Mouse (Mus musculus) CD4-positive naive resting alpha-beta T cell, adult 76 days (primary cell): ENCODE data around the gene Sult6b1. TPM values are rescaled to one million over a fixed set of nuclear protein-coding genes. Genes with fewer than 3 reads are reported as not detected.

Experiments
- total RNA-seq: library from RNA; stranded (reverse); gene quantifications from one replicate; pipeline ENCODE4 v1.2.4, GENCODE M21; 2023

Sult6b1 gene
- total RNA-seq, result not detected

DNA sequence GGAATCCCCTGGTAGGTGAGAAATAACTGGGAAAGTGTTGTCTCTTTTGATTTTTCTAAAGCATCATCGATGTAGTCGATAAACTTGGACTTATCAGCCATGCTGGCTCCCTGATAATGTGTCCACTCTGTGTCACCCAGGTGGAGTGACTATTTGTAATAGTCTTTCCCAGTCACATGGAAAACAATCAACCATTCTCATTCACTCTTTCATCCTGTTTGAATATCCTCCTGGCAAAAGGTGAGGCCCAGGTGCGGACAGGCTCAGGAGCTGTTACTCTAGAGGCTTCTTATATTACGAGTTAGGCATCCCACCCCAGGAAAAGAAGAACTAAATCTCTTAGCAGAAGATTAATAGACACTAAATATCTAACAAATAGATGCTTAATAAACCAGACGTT is at the start of gene Sult6b1:
Gene Sult6b1 (minus strand): TSS at position 101 of the 400 bp plus-strand sequence.

GRCm38 (mm10) chr17:78936466-78937228 is 29.9 kb upstream of the Sult6b1 start, which contains the start of the genes Cebpz and Ndufaf7:
Gene Cebpz (minus strand): TSS chr17:78937066.
Gene Ndufaf7 (plus strand): TSS chr17:78937136.

GRCm38 (mm10) chr17:78916369-78916813 is 9.6 kb upstream of the Sult6b1 start, which contains the start of gene Cebpzos:
Gene Cebpzos (plus strand): TSS chr17:78916500.

DNA sequence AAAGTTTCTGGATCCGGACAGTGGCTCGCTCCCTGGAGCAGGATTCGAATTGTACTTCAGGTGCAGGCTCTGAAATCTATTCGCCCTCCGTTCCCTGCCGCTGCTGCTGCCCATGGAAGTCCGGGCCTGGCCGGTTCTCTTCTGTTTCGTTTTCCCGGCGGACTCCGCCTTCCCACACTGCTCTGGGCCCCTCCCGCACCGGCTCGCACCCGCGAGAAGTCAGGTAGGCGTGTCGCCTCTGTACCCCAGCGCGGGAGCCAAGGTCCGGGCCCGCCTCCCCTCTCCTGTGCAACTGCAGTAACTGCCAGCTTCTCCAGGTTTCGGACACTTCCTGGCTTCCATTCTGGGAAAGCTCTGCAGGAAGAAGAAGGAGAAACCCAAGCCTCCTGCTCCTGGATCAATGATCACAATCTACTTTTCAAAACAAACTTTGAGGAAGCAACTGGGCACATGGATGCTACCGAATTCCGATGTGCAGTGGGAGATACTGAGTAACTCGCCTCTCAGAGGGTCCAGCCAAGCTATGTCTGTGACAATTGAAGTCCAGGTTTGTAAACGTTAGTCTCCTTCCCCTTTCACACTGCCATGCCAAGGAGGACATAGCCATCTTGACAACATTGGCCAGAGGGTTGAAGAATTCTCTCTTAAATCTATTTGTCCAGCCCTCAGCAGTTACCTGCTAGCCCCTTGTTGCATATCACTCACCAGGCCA is 24.2 kb downstream of the Sult6b1 start, which contains the start of gene Eif2ak2:
Gene Eif2ak2 (minus strand): TSS at position 173 of the 712 bp plus-strand sequence.

DNA sequence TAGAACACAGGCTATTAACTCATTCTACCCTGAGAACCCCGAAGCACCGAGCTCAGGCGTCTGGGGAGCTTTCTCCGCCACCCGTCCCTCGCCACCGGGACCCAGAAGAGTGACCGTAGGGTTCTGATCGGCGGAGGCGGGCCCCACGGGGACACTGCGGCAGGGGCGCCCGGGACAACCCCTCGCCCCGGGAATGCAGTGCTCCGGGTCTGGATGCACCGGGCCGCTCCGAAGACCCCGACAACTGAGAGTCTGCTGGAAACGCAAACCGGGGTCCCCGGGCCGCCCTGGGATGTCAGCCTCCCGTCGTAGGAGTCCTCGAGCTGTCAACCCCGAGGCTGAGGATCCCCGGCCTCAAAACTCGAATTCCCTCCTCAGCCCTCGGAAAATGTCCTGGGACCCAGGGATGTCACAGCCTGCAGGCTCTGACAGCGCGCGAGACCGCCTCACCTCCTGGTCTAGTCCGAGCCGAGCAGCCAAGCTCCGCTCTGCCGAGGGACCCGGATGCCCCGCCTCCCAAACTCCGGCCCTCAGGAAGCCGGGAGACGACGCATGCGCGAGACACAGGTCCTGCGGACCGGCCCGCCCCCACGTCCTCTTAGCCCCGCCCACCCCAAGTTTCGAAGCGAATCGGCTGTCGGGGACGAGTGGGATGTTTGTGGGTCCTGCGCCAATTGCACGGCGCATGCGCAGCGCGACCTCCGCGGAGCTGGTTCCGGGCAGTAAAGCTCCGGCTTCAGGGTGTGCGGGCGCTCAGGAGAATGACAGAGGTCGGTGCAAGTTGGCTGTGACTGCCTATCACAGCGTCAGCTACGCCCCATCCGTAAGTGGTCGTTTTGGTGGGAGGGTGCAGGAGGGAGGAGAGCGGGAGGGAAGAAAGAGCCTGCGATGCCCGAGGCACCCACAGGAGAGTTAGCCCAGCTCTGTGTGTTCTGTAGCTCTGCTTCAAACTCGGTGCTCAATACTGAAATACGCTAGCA is 71.6 kb downstream of the Sult6b1 start, which contains the start of the genes Heatr5b and Gpatch11:
Gene Heatr5b (minus strand): TSS at position 509 of the 980 bp plus-strand sequence.
Gene Gpatch11 (plus strand): TSS at position 712 of the 980 bp plus-strand sequence.

Other genes with a start within 250 kb of the Sult6b1 start
- gene Strn, start 169.8 kb downstream of the Sult6b1 start, total RNA-seq, result 28.0 TPM
- 30.7 TPM for gene Heatr5b, start 71.6 kb downstream of the Sult6b1 start, total RNA-seq
- 27.1 TPM for gene Gpatch11, start 71.4 kb downstream of the Sult6b1 start, total RNA-seq
- gene Eif2ak2, start 24.4 kb downstream of the Sult6b1 start, total RNA-seq, result 14.1 TPM
- gene Cebpzos, start 9.5 kb upstream of the Sult6b1 start, total RNA-seq, result 8.6 TPM
- 111 TPM for gene Cebpz, start 30.1 kb upstream of the Sult6b1 start, total RNA-seq
- gene Ndufaf7, start 30.1 kb upstream of the Sult6b1 start, total RNA-seq, result 13.5 TPM
- 50.5 TPM for gene Prkd3, start 113.8 kb upstream of the Sult6b1 start, total RNA-seq
- gene Qpct, start 144.9 kb upstream of the Sult6b1 start, total RNA-seq, result 2.2 TPM